Mouse (Mus musculus) embryonic facial prominence, embryonic 11.5 days (tissue): ENCODE measurements around the gene Cd320. TPM values are rescaled to one million over a fixed set of nuclear protein-coding genes. Genes with fewer than 3 reads are reported as not detected.
"Not testable (repeated sequence)": the region's sequence is repeated elsewhere in the genome, so short reads cannot be mapped to it uniquely, and the experiment has no call there.

Experiments
- ATAC-seq: fragments of 200-750 bp; cut with Nextera tagmentation; replicated peaks from 2 replicates; pipeline ENCODE4 v1.8.0; 2017; ENCODE audit warnings: low read depth; ENCODE audit not compliant: insufficient number of reproducible peaks, low FRiP score, low TSS enrichment
- DNase-seq: peaks from one replicate; pipeline ENCODE4 v3.0.0-alpha.2; 2015; ENCODE audit warnings: low spot score
- H3K27ac ChIP-seq: fragments of 300-500 bp; sonication (generic); replicated peaks from 2 replicates; pipeline ENCODE4 v1.5.1; 2014; ENCODE audit warnings: mild to moderate bottlenecking, low read depth, low read length, control low read depth
- H3K27me3 ChIP-seq: fragments of 300-500 bp; sonication (generic); 2 replicates; pipeline ENCODE4 v1.6.1; 2014; ENCODE audit warnings: mild to moderate bottlenecking, low read length, moderate library complexity, mixed read lengths; ENCODE audit not compliant: control insufficient read depth, insufficient read depth
- H3K36me3 ChIP-seq: fragments of 300-500 bp; sonication (generic); replicated peaks from 2 replicates; pipeline ENCODE4 v1.6.1; 2014; ENCODE audit warnings: low read depth, mild to moderate bottlenecking, low read length, moderate library complexity, mixed read lengths; ENCODE audit not compliant: control insufficient read depth, insufficient read depth
- H3K4me1 ChIP-seq: fragments of 300-500 bp; sonication (generic); 2 replicates; pipeline ENCODE4 v1.6.1; 2014; ENCODE audit warnings: low read length, mixed read lengths; ENCODE audit not compliant: control insufficient read depth, insufficient read depth
- H3K4me2 ChIP-seq: fragments of 300-500 bp; sonication (generic); 2 replicates; pipeline ENCODE4 v1.6.1; 2014; ENCODE audit warnings: low read depth, mild to moderate bottlenecking, control low read depth, low read length, moderate library complexity
- H3K4me3 ChIP-seq: fragments of 300-500 bp; sonication (generic); 2 replicates; pipeline ENCODE4 v1.5.1; 2014; ENCODE audit warnings: low read depth, low read length, control low read depth
- H3K9ac ChIP-seq: fragments of 300-500 bp; sonication (generic); replicated peaks from 2 replicates; pipeline ENCODE4 v1.6.1; 2014; ENCODE audit warnings: mild to moderate bottlenecking, control low read depth, low read length
- H3K9me3 ChIP-seq: fragments of 300-500 bp; sonication (generic); replicated peaks from 2 replicates; pipeline ENCODE4 v1.6.1; 2016; ENCODE audit warnings: mild to moderate bottlenecking, low read length, inconsistent platforms, mixed read lengths; ENCODE audit not compliant: control insufficient read depth
- WGBS: fragments of 180-500 bp; shearing (Covaris S2); extraction: QIAGEN DNeasy Blood & Tissue Kit; methylation state at CpG from one replicate; pipeline ENCODE4 v1.1.7; 2014; 5-methylcytosine and 5-hydroxymethylcytosine counted together
- polyA plus RNA-seq: library from polyadenylated mRNA; unstranded; fragments of >200 nt; fragmentation: Nextera tagmentation; extraction: Ambion mirVana; gene quantifications from 2 replicates; pipeline ENCODE4 v1.2.1, GENCODE M21; 2014

Cd320 gene
- polyA plus RNA-seq, 1 experiment from 2014 or later, result 76.2 TPM

DNA sequence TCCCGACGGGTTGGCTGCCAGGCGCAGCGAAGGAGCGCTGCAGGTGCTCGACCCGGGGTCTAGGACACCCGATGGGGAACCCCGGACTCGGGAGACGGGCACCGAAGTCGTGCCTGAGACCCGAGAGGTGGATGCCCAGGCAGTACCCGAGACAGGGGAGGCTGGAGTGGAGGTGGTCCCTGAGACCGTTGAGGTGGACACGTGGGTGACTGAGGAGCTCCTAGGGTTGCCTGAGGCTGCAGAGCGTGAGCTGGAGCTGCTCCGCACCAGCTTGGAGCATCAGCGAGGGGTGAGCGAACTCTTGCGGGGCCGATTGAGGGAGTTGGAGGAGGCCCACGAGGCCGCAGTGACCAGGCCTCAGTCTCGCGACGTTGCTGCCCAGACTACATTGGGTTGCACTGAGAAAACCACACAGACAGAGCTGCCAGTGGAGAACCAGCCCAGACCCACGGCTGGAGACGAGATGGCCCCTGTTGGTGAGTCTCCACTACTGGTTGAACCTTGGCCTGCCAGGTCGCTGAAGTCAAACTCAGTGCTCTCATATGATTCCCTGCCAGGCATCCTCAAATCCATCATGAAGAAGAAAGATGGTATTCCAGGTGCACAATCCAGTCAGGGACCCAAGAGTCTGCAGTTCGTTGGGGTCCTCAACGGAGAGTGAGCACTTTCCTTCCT, 24.8 kb upstream of the Cd320 start:
- Histone ChIP-seq H3K9ac (peak overlapping the region; percentile 85), H3K36me3 (peaks cover 2% of the 10 kb centered on the region), H3K4me3 (peak overlapping the region; percentile 57), H3K4me2 (peak overlapping the region; percentile 96), H3K4me1 (peaks cover 6% of the 10 kb centered on the region; the same call in 1 of the 2 replicates), H3K27me3 (no peaks in the 10 kb centered on the region), H3K9me3 (no peaks in the 10 kb centered on the region), H3K27ac (peak overlapping the region; percentile 70)
- 20% methylated on average over 33 of the region's 33 CpGs for WGBS
- ATAC-seq (peak; percentile 60), DNase-seq (no peak)

DNA sequence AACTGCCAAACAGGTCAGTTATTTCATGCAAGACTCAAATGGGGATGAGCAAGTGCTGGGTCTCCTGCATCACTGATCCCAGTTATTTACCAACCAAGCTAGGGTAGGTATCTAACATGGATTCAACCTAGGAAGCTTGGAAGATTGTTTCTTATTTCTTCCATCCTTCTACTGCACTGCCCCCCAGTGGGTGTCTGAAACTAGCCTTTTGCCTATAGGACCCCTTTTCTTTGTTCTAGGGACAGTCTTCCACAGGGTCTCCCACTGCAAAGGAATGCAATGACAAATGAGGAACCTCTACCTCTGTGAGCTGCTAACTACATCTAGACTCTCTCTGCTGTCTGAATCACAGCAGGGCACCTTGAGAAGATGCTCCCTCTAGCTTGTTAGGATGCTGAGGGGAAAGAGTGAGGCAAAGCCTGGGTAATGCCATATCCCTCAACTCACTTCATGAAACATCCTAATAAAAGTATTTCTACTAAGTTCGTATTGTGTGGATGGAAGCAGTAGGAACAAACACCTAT, 20.4 kb upstream of the Cd320 start:
- Histone ChIP-seq H3K36me3 (peaks cover 2% of the 10 kb centered on the region; the same call in 1 of the 2 replicates), H3K4me3 (no peak overlapping the region), H3K9me3 (no peaks in the 10 kb centered on the region), H3K27me3 (no peaks in the 10 kb centered on the region), H3K4me2 (peak overlapping the region; percentile 14; the same call in 1 of the 2 replicates), H3K4me1 (peaks cover 3% of the 10 kb centered on the region), H3K27ac (no peak overlapping the region), H3K9ac (no peak overlapping the region)
- no peak for ATAC-seq
- DNase-seq, result no peak
- WGBS, result 84% methylated on average over 1 of the region's 1 CpGs

DNA sequence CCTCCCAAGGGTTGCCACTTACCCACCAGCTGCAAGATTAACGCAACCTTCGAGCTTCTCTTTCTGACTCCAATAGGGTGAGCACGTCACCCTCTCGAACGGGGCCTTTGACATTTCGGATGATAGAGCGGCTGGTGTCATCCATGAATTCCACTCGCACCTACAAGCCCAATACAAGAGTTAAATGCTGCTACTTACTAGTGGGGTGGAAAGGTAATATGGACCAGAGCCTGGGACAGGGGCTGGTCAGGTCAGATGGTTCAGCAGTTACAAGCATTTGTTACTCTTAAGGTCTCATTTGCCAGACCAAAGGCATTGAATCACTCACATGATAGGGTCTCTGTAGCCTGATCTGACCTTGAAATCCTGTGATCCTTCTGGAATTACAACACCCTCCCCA, 19.7 kb upstream of the Cd320 start:
- not testable (repeated sequence) for H3K27ac ChIP-seq

DNA sequence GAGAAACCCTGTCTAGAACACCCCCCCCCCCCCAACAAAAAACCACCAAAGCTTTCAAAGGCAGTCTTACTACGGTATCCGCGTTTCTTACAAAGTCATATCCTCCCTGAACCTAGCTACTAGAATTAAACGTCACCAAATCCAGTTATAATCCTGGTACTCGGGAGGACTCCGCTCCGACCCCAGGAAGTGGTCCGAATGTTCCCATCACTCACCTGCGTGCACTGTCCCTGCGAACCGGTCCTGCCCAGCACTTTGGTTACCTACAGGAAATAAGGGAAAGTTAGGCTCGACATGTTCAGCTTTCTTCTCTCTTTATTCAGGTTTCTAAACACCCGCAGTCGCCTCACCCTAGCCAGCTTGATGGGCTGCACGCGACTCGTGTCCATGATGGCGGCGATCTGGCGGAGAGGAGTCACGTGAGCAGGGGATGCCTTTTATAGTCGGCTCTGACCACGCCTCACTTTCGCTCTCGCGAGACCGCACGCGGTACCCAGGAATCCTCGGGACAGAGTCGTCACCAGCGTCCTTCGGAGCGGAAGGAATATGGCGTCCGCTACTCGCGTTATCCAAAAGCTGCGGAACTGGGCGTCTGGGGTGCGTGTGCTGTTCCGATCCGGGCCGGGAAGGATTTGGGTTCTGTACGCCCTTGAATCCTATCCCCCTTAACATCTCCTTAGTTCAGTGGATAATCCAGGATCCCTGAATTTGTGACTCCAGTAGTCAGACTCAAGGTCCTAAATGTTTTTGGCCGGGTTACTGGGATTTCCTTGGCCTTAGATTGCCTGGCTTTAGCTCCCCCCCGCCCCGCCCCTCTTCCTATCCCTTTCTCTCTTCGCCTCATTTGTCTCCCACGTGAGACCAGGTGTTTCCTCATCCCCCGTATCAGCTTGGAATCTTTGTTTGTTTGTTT, 18.6 kb upstream of the Cd320 start, which contains the start of the genes Rps28 and Ndufa7:
Rps28 (minus strand) TSS at position 479 of the 913 bp plus-strand sequence.
Ndufa7 (plus strand) TSS at position 489 of the 913 bp plus-strand sequence.
- peak; percentile 98 for DNase-seq
- Histone ChIP-seq H3K9ac (peak within 1 kb of the TSS; percentile 80), H3K27me3 (no peaks in the 10 kb centered on the region), H3K4me2 (peak within 1 kb of the TSS; percentile 72), H3K27ac (peak within 1 kb of the TSS; percentile 52; the same call in 1 of the 2 replicates), H3K4me1 (no peaks in the 10 kb centered on the region; the same call in none of the 2 replicates), H3K4me3 (peak within 1 kb of the TSS; percentile 69), H3K36me3 (peaks cover 2% of the 10 kb centered on the region; the same call in 1 of the 2 replicates), H3K9me3 (no peaks in the 10 kb centered on the region)
- WGBS, result under 1% methylated on average over 51 of the region's 51 CpGs
- ATAC-seq, result peak; percentile 85

More for the DNA sequence above, 19.7 kb upstream of the Cd320 start:
- not testable (repeated sequence) for DNase-seq, H3K36me3 ChIP-seq, H3K9me3 ChIP-seq, H3K4me1 ChIP-seq, ATAC-seq, H3K27me3 ChIP-seq
- WGBS, result 82% methylated on average over 8 of the region's 8 CpGs
- Histone ChIP-seq H3K4me3 (peak overlapping the region; percentile 69), H3K9ac (peak overlapping the region; percentile 80), H3K4me2 (peak overlapping the region; percentile 72)

DNA sequence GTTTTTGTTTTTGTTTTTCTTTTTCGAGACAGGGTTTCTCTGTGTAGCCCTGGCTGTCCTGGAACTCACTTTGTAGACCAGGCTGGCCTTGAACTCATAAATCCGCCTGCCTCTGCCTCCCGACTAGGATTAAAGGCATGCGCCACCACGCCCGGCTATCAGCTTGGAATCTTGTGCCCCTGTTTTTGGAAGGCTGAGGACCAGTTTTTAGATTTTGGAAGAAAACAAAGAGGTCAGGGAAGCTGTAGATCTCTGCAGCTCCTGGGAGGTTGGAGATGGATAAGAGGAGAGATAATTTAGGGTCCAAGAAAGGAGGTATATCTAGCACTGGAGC, 17.9 kb upstream of the Cd320 start:
- not testable (repeated sequence) for H3K27ac ChIP-seq, DNase-seq, H3K9me3 ChIP-seq, ATAC-seq, H3K36me3 ChIP-seq, H3K4me1 ChIP-seq, H3K27me3 ChIP-seq
- Histone ChIP-seq H3K9ac (peak overlapping the region; percentile 80), H3K4me3 (peak overlapping the region; percentile 69), H3K4me2 (peak overlapping the region; percentile 64)
- WGBS, result 9% methylated on average over 6 of the region's 6 CpGs

DNA sequence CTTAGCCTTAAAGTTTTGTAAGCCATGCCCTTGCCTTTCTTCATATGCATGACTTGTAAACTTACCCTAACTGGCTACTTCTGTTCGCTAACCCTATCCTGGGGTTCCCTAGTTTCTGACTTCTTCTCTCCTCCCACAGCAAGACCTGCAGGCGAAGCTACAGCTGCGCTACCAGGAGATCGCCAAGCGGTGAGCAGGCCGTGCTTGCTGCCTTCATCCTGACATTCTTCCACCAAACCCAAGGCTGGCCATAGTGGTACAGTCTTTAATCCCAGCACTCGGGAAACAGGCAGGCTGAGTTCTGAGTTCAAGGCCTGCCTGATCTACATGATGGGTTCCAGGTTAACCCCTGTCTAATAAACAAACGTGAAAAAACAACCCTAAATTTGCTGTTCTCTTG, 17.4 kb upstream of the Cd320 start:
- Histone ChIP-seq H3K4me2 (peak overlapping the region; percentile 64), H3K4me1 (no peaks in the 10 kb centered on the region; the same call in none of the 2 replicates), H3K4me3 (peak overlapping the region; percentile 69), H3K27ac (no peak overlapping the region), H3K9ac (peak overlapping the region; percentile 80; the same call in 1 of the 2 replicates), H3K36me3 (peaks cover 8% of the 10 kb centered on the region; the same call in 1 of the 2 replicates), H3K9me3 (no peaks in the 10 kb centered on the region), H3K27me3 (no peaks in the 10 kb centered on the region)
- no peak for DNase-seq
- ATAC-seq, result no peak
- 88% methylated on average over 8 of the region's 8 CpGs for WGBS

DNA sequence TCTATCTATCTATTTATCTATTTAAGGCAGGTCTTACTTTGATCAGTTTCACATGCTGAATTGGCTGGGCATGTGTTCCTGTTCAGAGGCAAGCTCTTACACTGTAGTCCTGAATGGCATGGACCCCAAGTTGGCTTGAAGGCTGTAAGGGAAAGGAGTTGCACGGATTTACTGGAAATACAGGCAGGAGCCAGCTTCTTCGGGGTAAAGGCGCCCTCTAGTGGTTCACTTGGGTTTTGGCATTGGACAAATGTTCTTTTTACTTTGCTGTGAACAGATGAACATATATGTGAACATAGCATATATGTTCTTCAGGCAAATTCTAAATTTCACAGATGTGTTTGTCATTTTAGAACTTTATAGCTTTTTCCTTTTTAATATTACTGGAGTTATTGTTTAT, 16.0 kb upstream of the Cd320 start:
- Histone ChIP-seq H3K9me3 (no peaks in the 10 kb centered on the region), H3K4me3 (no peak overlapping the region), H3K9ac (no peak overlapping the region), H3K4me2 (no peak overlapping the region), H3K36me3 (peaks cover 11% of the 10 kb centered on the region), H3K27me3 (no peaks in the 10 kb centered on the region), H3K4me1 (no peaks in the 10 kb centered on the region; the same call in none of the 2 replicates), H3K27ac (no peak overlapping the region)
- DNase-seq (peak; percentile 89), ATAC-seq (no peak)
- 0% methylated on average over 3 of the region's 3 CpGs for WGBS
